Mouse (Mus musculus) forebrain, embryonic 15.5 days (tissue): ENCODE measurements around the gene Acacb. TPM values are rescaled to one million over a fixed set of nuclear protein-coding genes. Genes with fewer than 3 reads are reported as not detected.
A peak's percentile ranks its signal among the peaks of the same experiment; 100 is the strongest.

Experiments
- ATAC-seq: fragments of 200-750 bp; cut with Nextera tagmentation; replicated peaks from 2 replicates; pipeline ENCODE4 v1.8.0; 2017; ENCODE audit warnings: mild to moderate bottlenecking, moderate TSS enrichment, moderate library complexity
- H3K27ac ChIP-seq: fragments of 300-500 bp; sonication (generic); replicated peaks from 2 replicates; pipeline ENCODE4 v1.5.1; 2015; ENCODE audit warnings: mild to moderate bottlenecking, inconsistent platforms
- H3K27me3 ChIP-seq: fragments of 300-500 bp; sonication (generic); 2 replicates; pipeline ENCODE4 v1.6.1; 2015; ENCODE audit warnings: inconsistent platforms
- H3K36me3 ChIP-seq: fragments of 300-500 bp; sonication (generic); 2 replicates; pipeline ENCODE4 v1.6.1; 2015; ENCODE audit warnings: mild to moderate bottlenecking, inconsistent platforms
- H3K4me1 ChIP-seq: fragments of 300-500 bp; sonication (generic); 2 replicates; pipeline ENCODE4 v1.6.1; 2015; ENCODE audit warnings: inconsistent platforms
- H3K4me2 ChIP-seq: fragments of 300-500 bp; sonication (generic); replicated peaks from 2 replicates; pipeline ENCODE4 v1.6.1; 2015; ENCODE audit warnings: mild to moderate bottlenecking, inconsistent platforms
- H3K4me3 ChIP-seq: fragments of 300-500 bp; sonication (generic); 2 replicates; pipeline ENCODE4 v1.5.1; 2015; ENCODE audit warnings: mild to moderate bottlenecking, inconsistent platforms
- H3K9ac ChIP-seq: fragments of 300-500 bp; sonication (generic); replicated peaks from 2 replicates; pipeline ENCODE4 v1.6.1; 2015; ENCODE audit warnings: mild to moderate bottlenecking, inconsistent platforms
- H3K9me3 ChIP-seq: fragments of 300-500 bp; sonication (generic); 2 replicates; pipeline ENCODE4 v1.6.1; 2016; ENCODE audit warnings: inconsistent platforms
- WGBS: fragments of 180-500 bp; shearing (Covaris S2); methylation state at CpG from one replicate; pipeline ENCODE4 v1.1.7; 2015; ENCODE audit warnings: mixed read lengths; 5-methylcytosine and 5-hydroxymethylcytosine counted together
- polyA plus RNA-seq: library from polyadenylated mRNA; unstranded; fragments of >200 nt; fragmentation: Nextera tagmentation; extraction: Ambion mirVana; gene quantifications from 2 replicates; pipeline ENCODE4 v1.2.1, GENCODE M21; 2015

Gene Acacb
- polyA plus RNA-seq, 1 experiment from 2014 or later: 3.0 TPM

- H3K9me3 ChIP-seq: no peaks in the 10 kb centered on the region
- WGBS: 71% methylated on average over 2 of the region's 2 CpGs
- H3K27ac ChIP-seq: no peak overlapping the region
- H3K4me3 ChIP-seq: no peak overlapping the region
- no peaks in the 10 kb centered on the region for H3K36me3 ChIP-seq
- no peak for ATAC-seq
- no peak overlapping the region for H3K4me2 ChIP-seq
- no peaks in the 10 kb centered on the region for H3K4me1 ChIP-seq
- no peaks in the 10 kb centered on the region for H3K27me3 ChIP-seq
- no peak overlapping the region for H3K9ac ChIP-seq
Observed at GRCm38 (mm10) chr5:114187108-114187507, 40.8 kb downstream of the Acacb start.

- no peak for ATAC-seq
- Histone ChIP-seq H3K9me3 (no peaks in the 10 kb centered on the region), H3K4me2 (no peak overlapping the region), H3K4me1 (no peaks in the 10 kb centered on the region), H3K9ac (no peak overlapping the region), H3K27ac (no peak overlapping the region), H3K36me3 (no peaks in the 10 kb centered on the region), H3K4me3 (no peak overlapping the region), H3K27me3 (no peaks in the 10 kb centered on the region)
- 81% methylated on average over 12 of the region's 12 CpGs for WGBS
Observed at GRCm38 (mm10) chr5:114188900-114189464, 42.6 kb downstream of the Acacb start.

GRCm38 (mm10) chr5:114194161-114194560 lies 47.8 kb downstream of the Acacb start:
- no peaks in the 10 kb centered on the region for H3K27me3 ChIP-seq
- no peaks in the 10 kb centered on the region for H3K4me1 ChIP-seq
- H3K4me3 ChIP-seq: no peak overlapping the region
- no peak overlapping the region for H3K27ac ChIP-seq
- H3K4me2 ChIP-seq: no peak overlapping the region
- 84% methylated on average over 11 of the region's 11 CpGs for WGBS
- H3K9me3 ChIP-seq: no peaks in the 10 kb centered on the region
- no peak overlapping the region for H3K9ac ChIP-seq
- ATAC-seq: no peak
- no peaks in the 10 kb centered on the region for H3K36me3 ChIP-seq

- H3K4me2 ChIP-seq: no peak overlapping the region
- no peak overlapping the region for H3K27ac ChIP-seq
- H3K36me3 ChIP-seq: no peaks in the 10 kb centered on the region
- no peak for ATAC-seq
- no peak overlapping the region for H3K9ac ChIP-seq
- WGBS: 12% methylated on average over 13 of the region's 13 CpGs
- H3K4me3 ChIP-seq: no peak overlapping the region
- H3K27me3 ChIP-seq: no peaks in the 10 kb centered on the region
- H3K4me1 ChIP-seq: peaks cover 3% of the 10 kb centered on the region; the same call in 1 of the 2 replicates
- H3K9me3 ChIP-seq: no peaks in the 10 kb centered on the region
Observed at GRCm38 (mm10) chr5:114199116-114199777, 52.9 kb downstream of the Acacb start.

- no peaks in the 10 kb centered on the region for H3K4me1 ChIP-seq
- no peaks in the 10 kb centered on the region for H3K36me3 ChIP-seq
- no peaks in the 10 kb centered on the region for H3K27me3 ChIP-seq
- no peak overlapping the region for H3K4me2 ChIP-seq
- H3K9ac ChIP-seq: no peak overlapping the region
- 87% methylated on average over 2 of the region's 2 CpGs for WGBS
- ATAC-seq: no peak
- no peak overlapping the region for H3K4me3 ChIP-seq
- H3K27ac ChIP-seq: no peak overlapping the region
- no peaks in the 10 kb centered on the region for H3K9me3 ChIP-seq
Observed at GRCm38 (mm10) chr5:114206158-114206557, 59.8 kb downstream of the Acacb start.

GRCm38 (mm10) chr5:114213183-114213582 lies 66.8 kb downstream of the Acacb start:
- H3K4me3 ChIP-seq: no peak overlapping the region
- WGBS: 79% methylated on average over 10 of the region's 10 CpGs
- no peaks in the 10 kb centered on the region for H3K4me1 ChIP-seq
- no peak overlapping the region for H3K9ac ChIP-seq
- no peak overlapping the region for H3K4me2 ChIP-seq
- no peaks in the 10 kb centered on the region for H3K27me3 ChIP-seq
- no peaks in the 10 kb centered on the region for H3K9me3 ChIP-seq
- ATAC-seq: no peak
- H3K36me3 ChIP-seq: no peaks in the 10 kb centered on the region
- H3K27ac ChIP-seq: no peak overlapping the region

- no peaks in the 10 kb centered on the region for H3K4me1 ChIP-seq
- no peak overlapping the region for H3K9ac ChIP-seq
- WGBS: 86% methylated on average over 14 of the region's 14 CpGs
- no peaks in the 10 kb centered on the region for H3K27me3 ChIP-seq
- no peak for ATAC-seq
- H3K9me3 ChIP-seq: no peaks in the 10 kb centered on the region
- no peak overlapping the region for H3K27ac ChIP-seq
- H3K4me2 ChIP-seq: no peak overlapping the region
- no peak overlapping the region for H3K4me3 ChIP-seq
- H3K36me3 ChIP-seq: no peaks in the 10 kb centered on the region
Observed at GRCm38 (mm10) chr5:114218771-114219170, 72.4 kb downstream of the Acacb start.

GRCm38 (mm10) chr5:114226051-114226450 lies 79.7 kb downstream of the Acacb start:
- no peaks in the 10 kb centered on the region for H3K27me3 ChIP-seq
- H3K4me1 ChIP-seq: no peaks in the 10 kb centered on the region
- H3K4me3 ChIP-seq: no peak overlapping the region
- ATAC-seq: no peak
- H3K27ac ChIP-seq: no peak overlapping the region
- H3K9me3 ChIP-seq: 0 out of 2 replicates have a peak, but pooled peaks cover 8% of the 10 kb centered on the region
- WGBS: 92% methylated on average over 7 of the region's 7 CpGs
- no peak overlapping the region for H3K9ac ChIP-seq
- H3K4me2 ChIP-seq: no peak overlapping the region
- no peaks in the 10 kb centered on the region for H3K36me3 ChIP-seq

- 87% methylated on average over 5 of the region's 5 CpGs for WGBS
- H3K9me3 ChIP-seq: 0 out of 2 replicates have a peak, but pooled peaks cover 8% of the 10 kb centered on the region
- no peaks in the 10 kb centered on the region for H3K36me3 ChIP-seq
- H3K4me1 ChIP-seq: no peaks in the 10 kb centered on the region
- no peak overlapping the region for H3K4me2 ChIP-seq
- no peak overlapping the region for H3K4me3 ChIP-seq
- H3K27me3 ChIP-seq: no peaks in the 10 kb centered on the region
- H3K9ac ChIP-seq: no peak overlapping the region
- H3K27ac ChIP-seq: no peak overlapping the region
- ATAC-seq: no peak
Observed at GRCm38 (mm10) chr5:114228901-114229300, 82.6 kb downstream of the Acacb start.

GRCm38 (mm10) chr5:114238924-114239323 lies 92.6 kb downstream of the Acacb start:
- Histone ChIP-seq H3K4me3 (no peak overlapping the region), H3K27ac (no peak overlapping the region), H3K36me3 (no peaks in the 10 kb centered on the region), H3K4me1 (no peaks in the 10 kb centered on the region), H3K4me2 (no peak overlapping the region), H3K27me3 (no peaks in the 10 kb centered on the region), H3K9me3 (no peaks in the 10 kb centered on the region), H3K9ac (no peak overlapping the region)
- ATAC-seq: no peak
- 39% methylated on average over 7 of the region's 7 CpGs for WGBS

- H3K4me2 ChIP-seq: no peak overlapping the region
- H3K4me1 ChIP-seq: no peaks in the 10 kb centered on the region
- no peak overlapping the region for H3K27ac ChIP-seq
- H3K4me3 ChIP-seq: no peak overlapping the region
- no peak for ATAC-seq
- H3K9me3 ChIP-seq: no peaks in the 10 kb centered on the region
- no peak overlapping the region for H3K9ac ChIP-seq
- no peaks in the 10 kb centered on the region for H3K27me3 ChIP-seq
- 48% methylated on average over 14 of the region's 14 CpGs for WGBS
- H3K36me3 ChIP-seq: no peaks in the 10 kb centered on the region
Observed at GRCm38 (mm10) chr5:114239737-114240136, 93.4 kb downstream of the Acacb start.

GRCm38 (mm10) chr5:114246465-114246864 lies 100.1 kb downstream of the Acacb start:
- no peaks in the 10 kb centered on the region for H3K9me3 ChIP-seq
- H3K4me2 ChIP-seq: no peak overlapping the region
- no peak for ATAC-seq
- H3K27ac ChIP-seq: no peak overlapping the region
- no peak overlapping the region for H3K4me3 ChIP-seq
- no peak overlapping the region for H3K9ac ChIP-seq
- H3K27me3 ChIP-seq: no peaks in the 10 kb centered on the region
- 79% methylated on average over 7 of the region's 7 CpGs for WGBS
- no peaks in the 10 kb centered on the region for H3K36me3 ChIP-seq
- peaks cover 5% of the 10 kb centered on the region; the same call in 1 of the 2 replicates for H3K4me1 ChIP-seq

GRCm38 (mm10) chr5:114248174-114248589 lies 101.8 kb downstream of the Acacb start:
- Histone ChIP-seq H3K27me3 (no peaks in the 10 kb centered on the region), H3K27ac (no peak overlapping the region), H3K9me3 (no peaks in the 10 kb centered on the region), H3K36me3 (no peaks in the 10 kb centered on the region), H3K4me2 (peak overlapping the region; percentile 30), H3K4me1 (peaks cover 5% of the 10 kb centered on the region; the same call in 1 of the 2 replicates), H3K9ac (0 out of 2 replicates have a peak overlapping the region, but pooled peaks have one; percentile 2), H3K4me3 (no peak overlapping the region)
- ATAC-seq: peak; percentile 76
- 18% methylated on average over 14 of the region's 14 CpGs for WGBS
